Mouse (Mus musculus) mouse embryonic stem cell (cell line): Measurements from ENCODE around the gene Gne.

Experiments
- in situ Hi-C, 2 experiments: fragments of 300-500 bp; cut with MboI; formaldehyde crosslinking; loops; 1 replicate in 1 of 2; 3 replicates in 1 of 2; pipeline ENCODE4 v1.14.3; 2019 to 2020; ENCODE audit warnings: low sequenced_read_pairs in 2 of 2, low pct_unique_long_range_greater_than_20kb in 1 of 2, mixed read lengths in 1 of 2; ENCODE audit not compliant: unreplicated experiment in 1 of 2

The Gne gene

GRCm38 (mm10) chr4:44003622-44004021 lies 80.4 kb downstream of the Gne start:
- in situ Hi-C loops = no loop called here

DNA sequence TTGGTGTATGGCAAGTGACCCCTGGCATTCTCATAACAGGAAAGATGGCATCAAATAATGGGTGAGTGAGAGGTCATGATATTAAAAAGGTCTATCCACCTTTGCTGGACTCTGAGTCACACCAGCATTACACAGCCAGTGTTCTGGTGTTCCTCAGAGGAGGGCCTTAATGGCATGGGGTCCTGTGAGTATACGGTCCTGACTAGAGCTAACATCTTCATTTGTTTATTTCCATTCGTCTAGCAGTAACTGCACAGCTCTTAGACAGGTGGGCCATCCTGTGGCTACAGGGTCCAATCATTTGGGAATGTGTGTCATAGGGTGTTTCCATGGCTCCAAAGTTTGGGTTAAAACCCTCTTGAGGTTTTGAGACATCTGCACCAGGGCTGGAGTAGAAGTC lies 89.6 kb downstream of the Gne start:
- in situ Hi-C loops = no loop called here

- in situ Hi-C loops = no loop called here
Observed at GRCm38 (mm10) chr4:43993072-43993471, 90.9 kb downstream of the Gne start.

DNA sequence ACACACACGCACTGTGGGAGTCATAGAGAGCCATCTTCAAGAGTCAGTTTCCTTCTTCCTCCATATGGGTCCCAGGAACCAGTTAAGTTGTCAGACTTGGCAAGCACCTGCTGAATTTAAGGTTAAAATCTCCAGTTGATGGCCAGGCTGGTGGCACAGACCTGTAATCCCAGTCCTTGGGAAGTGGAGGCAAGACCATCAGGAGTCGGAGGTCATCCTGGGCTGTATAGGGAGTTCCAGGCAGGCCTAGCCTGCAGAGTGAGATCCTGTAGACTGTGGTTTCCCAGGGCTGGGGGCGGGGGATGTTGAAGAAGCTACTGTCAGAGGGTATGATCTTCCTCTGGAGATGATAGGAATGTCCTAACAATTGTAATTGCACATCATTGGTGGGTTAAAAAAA lies 95.0 kb downstream of the Gne start:
- in situ Hi-C loops = loop anchor here in 1 of 2 experiments (5.0 kb wide), 1 partner anchor 62 kb away; no protein-coding TSS in a partner anchor

DNA sequence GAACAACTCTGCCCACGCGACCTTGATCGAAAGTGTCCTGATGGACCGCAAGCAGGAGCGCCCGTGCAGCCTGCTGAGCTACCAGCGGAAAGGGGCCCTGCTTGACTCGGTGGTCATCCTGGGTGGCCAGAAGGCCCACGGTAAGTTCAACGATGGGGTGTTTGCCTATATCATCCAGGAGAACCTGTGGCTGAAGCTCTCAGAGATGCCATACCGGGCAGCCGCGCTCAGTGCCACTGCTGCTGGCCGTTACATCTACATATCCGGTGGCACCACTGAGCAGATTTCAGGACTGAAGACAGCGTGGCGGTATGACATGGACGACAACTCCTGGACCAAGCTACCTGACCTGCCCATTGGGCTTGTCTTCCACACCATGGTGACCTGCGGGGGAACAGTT lies 99.7 kb downstream of the Gne start:
- in situ Hi-C loops = loop anchor here in 1 of 2 experiments (5.0 kb wide), 1 partner anchor 57 kb away; no protein-coding TSS in a partner anchor
